Mouse (Mus musculus) stomach, embryonic 16.5 days (tissue): ENCODE results near the gene Arhgef16. TPM values are rescaled to one million over a fixed set of nuclear protein-coding genes. Genes with fewer than 3 reads are reported as not detected.
A peak's percentile ranks its signal among the peaks of the same experiment; 100 is the strongest.

Source experiments
- ATAC-seq: fragments of 200-750 bp; cut with Nextera tagmentation; 2 replicates; pipeline ENCODE4 v1.8.0; 2017; ENCODE audit warnings: moderate number of reproducible peaks, moderate TSS enrichment; ENCODE audit not compliant: insufficient read depth, low FRiP score
- H3K27ac ChIP-seq: fragments of 300-500 bp; sonication (generic); 2 replicates; pipeline ENCODE4 v1.5.1; 2014; ENCODE audit warnings: low read length
- H3K27me3 ChIP-seq: fragments of 300-500 bp; sonication (generic); 2 replicates; pipeline ENCODE4 v1.6.1; 2014; ENCODE audit warnings: low read length, control low read depth, mixed read lengths; ENCODE audit not compliant: control insufficient read depth, insufficient read depth
- H3K36me3 ChIP-seq: fragments of 300-500 bp; sonication (generic); 2 replicates; pipeline ENCODE4 v1.6.1; 2014; ENCODE audit warnings: low read length; ENCODE audit not compliant: control insufficient read depth, insufficient read depth
- H3K4me1 ChIP-seq: fragments of 300-500 bp; sonication (generic); 2 replicates; pipeline ENCODE4 v1.6.1; 2014; ENCODE audit warnings: low read length, control low read depth, mixed read lengths; ENCODE audit not compliant: control insufficient read depth, insufficient read depth
- H3K4me2 ChIP-seq: fragments of 300-500 bp; sonication (generic); 2 replicates; pipeline ENCODE4 v1.6.1; 2014; ENCODE audit warnings: low read depth, low read length, mixed read lengths
- H3K4me3 ChIP-seq: fragments of 300-500 bp; sonication (generic); replicated peaks from 2 replicates; pipeline ENCODE4 v1.5.1; 2014; ENCODE audit warnings: mild to moderate bottlenecking, low read length
- H3K9ac ChIP-seq: fragments of 300-500 bp; sonication (generic); 2 replicates; pipeline ENCODE4 v1.6.1; 2014; ENCODE audit warnings: low read length
- H3K9me3 ChIP-seq: fragments of 300-500 bp; sonication (generic); replicated peaks from 2 replicates; pipeline ENCODE4 v1.6.1; 2016; ENCODE audit warnings: low read length, control low read depth; ENCODE audit not compliant: control insufficient read depth
- WGBS: fragments of 180-500 bp; shearing (Covaris S2); extraction: QIAGEN DNeasy Blood & Tissue Kit; methylation state at CpG from one replicate; pipeline ENCODE4 v1.1.7; 2014; 5-methylcytosine and 5-hydroxymethylcytosine counted together
- polyA plus RNA-seq: library from polyadenylated mRNA; unstranded; fragments of >200 nt; fragmentation: Nextera tagmentation; extraction: Ambion mirVana; gene quantifications from 2 replicates; pipeline ENCODE4 v1.2.1, GENCODE M21; 2015

The Arhgef16 gene
- polyA plus RNA-seq, 1 experiment from 2014 or later = 36.2 TPM

- Histone ChIP-seq H3K4me3 (no peak overlapping the region), H3K9ac (no peak overlapping the region), H3K27me3 (no peaks in the 10 kb centered on the region), H3K36me3 (no peaks in the 10 kb centered on the region; the same call in 1 of the 2 replicates), H3K4me1 (no peaks in the 10 kb centered on the region), H3K4me2 (no peak overlapping the region), H3K9me3 (0 out of 2 replicates have a peak, but pooled peaks cover 4% of the 10 kb centered on the region), H3K27ac (no peak overlapping the region)
- WGBS = 48% methylated on average over 4 of the region's 4 CpGs
- ATAC-seq = no peak
These were observed 39.4 kb downstream of the Arhgef16 start for GRCm38 (mm10) chr4:154262071-154262470.

DNA sequence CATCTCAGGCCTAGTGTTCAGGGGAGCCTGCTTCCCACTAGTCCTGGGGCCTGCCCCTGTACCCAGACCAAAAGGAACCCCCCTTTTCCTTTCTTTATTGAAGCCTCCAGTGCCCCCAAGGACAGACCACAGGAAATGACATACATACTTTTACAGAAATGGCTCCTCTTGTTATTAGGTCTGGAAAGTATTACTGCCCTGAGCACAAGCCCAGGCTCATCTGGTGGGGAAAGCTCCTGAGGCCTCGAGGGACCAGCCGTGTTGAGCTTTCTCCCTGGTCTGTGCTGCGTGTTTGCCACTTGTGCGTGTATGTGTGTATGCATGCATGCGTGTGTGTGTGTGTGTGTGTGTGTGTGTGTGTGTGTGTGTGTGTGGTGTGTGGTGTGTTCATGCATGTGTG lies 40.7 kb downstream of the Arhgef16 start:
- no peaks in the 10 kb centered on the region for H3K4me1 ChIP-seq
- no peak for ATAC-seq
- H3K27ac ChIP-seq = no peak overlapping the region
- no peak overlapping the region for H3K4me3 ChIP-seq
- 0 out of 2 replicates have a peak, but pooled peaks cover 4% of the 10 kb centered on the region for H3K9me3 ChIP-seq
- no peaks in the 10 kb centered on the region for H3K27me3 ChIP-seq
- H3K9ac ChIP-seq = no peak overlapping the region
- WGBS = 88% methylated on average over 5 of the region's 5 CpGs
- no peaks in the 10 kb centered on the region; the same call in 1 of the 2 replicates for H3K36me3 ChIP-seq
- no peak overlapping the region for H3K4me2 ChIP-seq

DNA sequence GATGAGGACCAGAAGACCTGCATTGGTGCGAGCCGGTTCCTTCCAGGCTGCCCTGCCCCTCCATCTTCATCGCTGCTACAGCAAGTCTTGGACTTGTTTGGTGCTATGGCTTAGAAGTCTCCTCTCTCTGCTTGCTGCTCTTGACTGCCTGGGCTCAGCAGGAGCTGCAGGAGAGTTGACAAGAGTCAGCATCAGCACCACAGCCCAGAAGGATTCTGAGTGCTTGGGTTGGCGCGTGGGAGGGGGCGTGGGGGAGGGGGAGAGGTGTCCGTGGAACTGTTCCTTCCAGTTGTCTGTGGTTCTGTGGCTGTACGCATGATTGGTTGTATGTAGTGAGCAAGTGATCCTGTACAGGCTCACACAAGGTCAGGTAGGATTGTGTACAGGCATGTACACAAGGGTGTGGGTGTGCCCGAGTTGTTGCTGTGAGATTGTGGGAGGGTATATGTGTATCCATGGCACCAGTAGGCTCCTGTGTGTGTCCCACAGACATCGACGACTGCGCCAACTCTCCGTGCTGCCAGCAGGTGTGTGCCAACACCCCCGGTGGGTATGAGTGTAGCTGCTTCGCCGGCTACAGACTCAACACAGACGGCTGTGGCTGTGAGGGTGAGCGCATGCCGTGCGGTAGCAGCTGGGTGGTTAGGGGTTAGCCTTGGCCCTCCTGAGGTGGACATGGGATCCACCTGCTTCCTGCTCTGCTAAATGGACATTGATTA lies 48.8 kb downstream of the Arhgef16 start:
- H3K4me2 ChIP-seq = no peak overlapping the region
- 82% methylated on average over 20 of the region's 20 CpGs for WGBS
- H3K9ac ChIP-seq = no peak overlapping the region
- H3K9me3 ChIP-seq = no peaks in the 10 kb centered on the region
- ATAC-seq = no peak
- no peak overlapping the region for H3K4me3 ChIP-seq
- H3K4me1 ChIP-seq = peaks cover 4% of the 10 kb centered on the region
- H3K27me3 ChIP-seq = no peaks in the 10 kb centered on the region
- H3K36me3 ChIP-seq = no peaks in the 10 kb centered on the region
- H3K27ac ChIP-seq = no peak overlapping the region

DNA sequence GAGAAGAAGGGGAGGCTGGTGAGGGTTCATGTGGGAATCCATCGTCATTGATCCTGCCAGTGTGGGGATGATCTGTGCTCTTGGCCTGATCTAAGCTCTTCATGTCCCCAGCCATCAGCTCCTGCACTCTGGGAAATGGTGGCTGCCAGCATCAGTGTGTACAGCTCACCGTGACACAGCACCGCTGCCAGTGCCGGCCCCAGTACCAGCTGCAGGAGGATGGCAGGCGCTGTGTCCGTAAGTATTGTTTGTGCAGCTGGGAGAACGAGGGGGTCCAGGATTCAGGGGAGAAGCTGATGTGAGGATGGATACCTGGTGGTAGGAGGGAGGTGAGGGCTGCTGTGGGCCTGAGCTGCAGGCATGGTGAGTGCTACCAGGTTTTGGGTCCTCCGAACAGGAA lies 52.2 kb downstream of the Arhgef16 start:
- Histone ChIP-seq H3K4me3 (no peak overlapping the region), H3K27me3 (no peaks in the 10 kb centered on the region), H3K4me2 (no peak overlapping the region), H3K36me3 (no peaks in the 10 kb centered on the region), H3K9ac (no peak overlapping the region), H3K4me1 (peaks cover 18% of the 10 kb centered on the region), H3K27ac (no peak overlapping the region), H3K9me3 (no peaks in the 10 kb centered on the region)
- no peak for ATAC-seq
- 66% methylated on average over 8 of the region's 8 CpGs for WGBS

GRCm38 (mm10) chr4:154248092-154248805 lies 53.2 kb downstream of the Arhgef16 start:
- Histone ChIP-seq H3K27me3 (no peaks in the 10 kb centered on the region), H3K9me3 (no peaks in the 10 kb centered on the region), H3K4me1 (peaks cover 18% of the 10 kb centered on the region), H3K9ac (no peak overlapping the region), H3K4me3 (no peak overlapping the region), H3K36me3 (no peaks in the 10 kb centered on the region), H3K4me2 (no peak overlapping the region), H3K27ac (no peak overlapping the region)
- ATAC-seq = no peak
- WGBS = 66% methylated on average over 21 of the region's 21 CpGs

GRCm38 (mm10) chr4:154247207-154248091 lies 54.0 kb downstream of the Arhgef16 start:
- Histone ChIP-seq H3K27ac (0 out of 2 replicates have a peak overlapping the region, but pooled peaks have one; percentile 4), H3K36me3 (no peaks in the 10 kb centered on the region), H3K9me3 (no peaks in the 10 kb centered on the region), H3K4me1 (peaks cover 18% of the 10 kb centered on the region), H3K9ac (no peak overlapping the region), H3K27me3 (no peaks in the 10 kb centered on the region), H3K4me2 (0 out of 2 replicates have a peak overlapping the region, but pooled peaks have one; percentile 59), H3K4me3 (no peak overlapping the region)
- peak; percentile 28; the same call in 1 of the 2 replicates for ATAC-seq
- 35% methylated on average over 22 of the region's 22 CpGs for WGBS

GRCm38 (mm10) chr4:154246115-154247040 lies 55.1 kb downstream of the Arhgef16 start:
- WGBS = 9% methylated on average over 18 of the region's 19 CpGs
- peaks cover 18% of the 10 kb centered on the region for H3K4me1 ChIP-seq
- H3K27me3 ChIP-seq = no peaks in the 10 kb centered on the region
- peak overlapping the region; percentile 59 for H3K4me2 ChIP-seq
- H3K27ac ChIP-seq = peak overlapping the region; percentile 38; the same call in 1 of the 2 replicates
- H3K36me3 ChIP-seq = no peaks in the 10 kb centered on the region
- peak overlapping the region; percentile 35 for H3K4me3 ChIP-seq
- peak; percentile 74 for ATAC-seq
- H3K9me3 ChIP-seq = no peaks in the 10 kb centered on the region
- H3K9ac ChIP-seq = peak overlapping the region; percentile 46; the same call in 1 of the 2 replicates

DNA sequence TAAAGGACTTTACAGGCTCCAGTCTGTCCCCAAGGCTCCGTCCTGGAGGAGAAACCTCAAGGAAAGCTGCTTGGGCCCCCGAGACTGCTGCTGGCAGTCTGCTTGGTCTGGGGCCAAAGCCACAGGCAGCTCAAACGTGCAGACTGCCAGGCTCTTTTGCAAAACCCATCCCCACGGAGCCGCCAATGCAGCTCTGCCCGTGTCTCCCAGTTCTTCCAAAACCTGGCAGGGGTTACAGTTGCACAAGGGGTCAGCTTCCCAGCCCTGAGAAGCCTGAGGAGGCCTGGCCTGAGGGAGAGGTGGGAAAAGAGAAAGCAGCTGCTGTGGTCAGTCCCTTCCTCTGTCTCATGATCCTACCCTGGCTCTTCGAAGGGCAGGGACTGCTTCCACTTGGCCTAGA lies 56.1 kb downstream of the Arhgef16 start:
- H3K4me3 ChIP-seq = no peak overlapping the region
- peaks cover 18% of the 10 kb centered on the region for H3K4me1 ChIP-seq
- H3K4me2 ChIP-seq = no peak overlapping the region
- H3K9ac ChIP-seq = no peak overlapping the region
- ATAC-seq = no peak
- H3K9me3 ChIP-seq = no peaks in the 10 kb centered on the region
- H3K27ac ChIP-seq = no peak overlapping the region
- no peaks in the 10 kb centered on the region for H3K36me3 ChIP-seq
- WGBS = 77% methylated on average over 7 of the region's 7 CpGs
- H3K27me3 ChIP-seq = no peaks in the 10 kb centered on the region
